Mouse (Mus musculus) ES-E14 (cell line): ENCODE measurements around the gene Strn3.

Experiments
- CHD2 ChIP-seq: IDR thresholded peaks from 2 replicates; pipeline ENCODE4 v1.6.1; 2014; ENCODE audit warnings: mild to moderate bottlenecking, low read depth, low read length, inconsistent platforms
- HCFC1 ChIP-seq: IDR thresholded peaks from 2 replicates; pipeline ENCODE4 v1.6.1; 2012; ENCODE audit warnings: low read length, inconsistent platforms, borderline replicate concordance; ENCODE audit not compliant: insufficient read depth
- MAFK ChIP-seq: IDR thresholded peaks from 2 replicates; pipeline ENCODE4 v1.6.1; 2014; ENCODE audit warnings: mild to moderate bottlenecking, low read depth, low read length, inconsistent platforms; ENCODE audit not compliant: insufficient read depth
- ZC3H11A ChIP-seq: IDR thresholded peaks from 2 replicates; pipeline ENCODE4 v1.6.1; 2012; ENCODE audit warnings: low read depth, mild to moderate bottlenecking, inconsistent platforms, low read length, borderline replicate concordance
- ZNF384 ChIP-seq: IDR thresholded peaks from 2 replicates; pipeline ENCODE4 v1.6.1; 2012; ENCODE audit warnings: low read depth, low read length, inconsistent platforms

DNA sequence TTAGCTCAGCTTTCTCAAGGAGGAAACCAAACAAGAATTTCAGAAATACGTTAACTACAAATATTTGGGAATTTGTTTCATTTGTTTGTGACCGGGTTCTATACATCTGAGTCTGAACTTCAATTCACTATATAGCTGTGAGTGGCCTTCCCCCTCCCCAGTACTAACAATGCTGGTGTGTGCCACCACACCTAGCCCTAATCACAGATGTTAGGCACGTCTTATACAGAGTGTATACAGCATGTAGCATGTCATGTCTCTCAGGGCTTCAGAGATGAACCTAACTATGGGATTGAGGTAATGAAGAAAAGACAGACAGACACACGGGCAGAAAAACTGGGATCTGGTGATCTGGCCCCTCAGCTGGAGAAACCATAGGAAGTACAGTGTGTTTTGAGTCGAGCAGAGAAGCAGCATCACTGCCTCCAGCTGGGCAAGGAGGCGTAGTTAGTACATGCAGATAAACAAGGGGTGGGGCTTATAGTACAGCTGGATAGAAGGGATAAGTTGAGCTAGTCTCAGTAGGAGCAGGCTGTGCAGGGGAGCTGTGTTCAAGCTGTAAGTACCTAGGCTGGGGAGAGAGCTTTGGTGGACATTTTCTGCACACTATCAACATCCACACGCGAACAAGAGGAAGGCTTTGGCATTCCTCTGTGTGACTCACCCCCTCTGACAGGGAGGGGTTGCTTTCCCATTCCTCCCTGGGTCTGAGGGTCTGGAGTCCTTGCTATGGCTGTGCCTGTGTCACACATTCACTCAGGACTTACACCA lies 8.1 kb upstream of the Strn3 start:
- TF ChIP-seq CHD2 (no peak), MAFK (no peak), ZC3H11A (no peak), ZNF384 (no peak), HCFC1 (no peak)
